Mouse (Mus musculus) adipocyte (in vitro differentiated cells): Measurements from ENCODE around the gene Mug2.
"Not testable (repeated sequence)": the region's sequence is repeated elsewhere in the genome, so short reads cannot be mapped to it uniquely, and the experiment has no call there.

Source experiments
- DNase-seq: peaks from one replicate; pipeline ENCODE4 v3.0.0-alpha.2; 2016; ENCODE audit warnings: low spot score

Gene Mug2

GRCm38 (mm10) chr6:122006461-122006860 is at the start of gene Mug2:
Mug2 (plus strand) TSS chr6:122006761.
- DNase-seq: not testable (repeated sequence)

GRCm38 (mm10) chr6:121957803-121958349 is 48.7 kb upstream of the Mug2 start:
- DNase-seq: not testable (repeated sequence)

- DNase-seq: no peak
These were observed 30.9 kb upstream of the Mug2 start for GRCm38 (mm10) chr6:121975701-121976100.

- no peak for DNase-seq
These were observed 94.3 kb downstream of the Mug2 start for GRCm38 (mm10) chr6:122100904-122101303.

GRCm38 (mm10) chr6:122101671-122102070 is 95.1 kb downstream of the Mug2 start:
- no peak for DNase-seq

- no peak for DNase-seq
These were observed 110.4 kb downstream of the Mug2 start for GRCm38 (mm10) chr6:122116963-122117362.

- no peak for DNase-seq
These were observed 123.0 kb downstream of the Mug2 start for GRCm38 (mm10) chr6:122129521-122129920.
